Mouse (Mus musculus): ENCODE data around the gene Kazn.

GRCm38 (mm10) chr4:142053261-142053660 lies 185.9 kb downstream of the Kazn start:
- TF ChIP-seq HCFC1 (IDR thresholded peaks at IDR 0.05; ENCODE audit: low read depth, low read length) (no peak), ZC3H11A (IDR thresholded peaks at IDR 0.05; ENCODE audit: low read depth, low read length) (no peak), USF1 (IDR thresholded peaks at IDR 0.05; ENCODE audit: low read depth, low read length) (no peak), KAT2A (IDR thresholded peaks at IDR 0.05; ENCODE audit: insufficient replicate concordance, low read length) (no peak), EP300 (IDR thresholded peaks at IDR 0.05; ENCODE audit: low read length) (no peak), E2F4 (IDR thresholded peaks at IDR 0.05; ENCODE audit: insufficient replicate concordance, low read depth, low read length) (no peak), CTCF (conservative IDR thresholded peaks at IDR 0.05 in 1 of 2, IDR thresholded peaks at IDR 0.05 in 1 of 2; ENCODE audit: low read depth in 2 of 2, low read length in 2 of 2) (no peak), POLR2A (IDR thresholded peaks at IDR 0.05; ENCODE audit: low read depth, low read length) (no peak), TBP (conservative IDR thresholded peaks at IDR 0.05; ENCODE audit: low read depth, low read length) (no peak), TCF12 (IDR thresholded peaks at IDR 0.05; ENCODE audit: low read depth, low read length) (no peak), CHD1 (IDR thresholded peaks at IDR 0.05; ENCODE audit: low read depth, low read length) (no peak)

All from CH12.LX (cell line).